In the genomic region with DNA sequence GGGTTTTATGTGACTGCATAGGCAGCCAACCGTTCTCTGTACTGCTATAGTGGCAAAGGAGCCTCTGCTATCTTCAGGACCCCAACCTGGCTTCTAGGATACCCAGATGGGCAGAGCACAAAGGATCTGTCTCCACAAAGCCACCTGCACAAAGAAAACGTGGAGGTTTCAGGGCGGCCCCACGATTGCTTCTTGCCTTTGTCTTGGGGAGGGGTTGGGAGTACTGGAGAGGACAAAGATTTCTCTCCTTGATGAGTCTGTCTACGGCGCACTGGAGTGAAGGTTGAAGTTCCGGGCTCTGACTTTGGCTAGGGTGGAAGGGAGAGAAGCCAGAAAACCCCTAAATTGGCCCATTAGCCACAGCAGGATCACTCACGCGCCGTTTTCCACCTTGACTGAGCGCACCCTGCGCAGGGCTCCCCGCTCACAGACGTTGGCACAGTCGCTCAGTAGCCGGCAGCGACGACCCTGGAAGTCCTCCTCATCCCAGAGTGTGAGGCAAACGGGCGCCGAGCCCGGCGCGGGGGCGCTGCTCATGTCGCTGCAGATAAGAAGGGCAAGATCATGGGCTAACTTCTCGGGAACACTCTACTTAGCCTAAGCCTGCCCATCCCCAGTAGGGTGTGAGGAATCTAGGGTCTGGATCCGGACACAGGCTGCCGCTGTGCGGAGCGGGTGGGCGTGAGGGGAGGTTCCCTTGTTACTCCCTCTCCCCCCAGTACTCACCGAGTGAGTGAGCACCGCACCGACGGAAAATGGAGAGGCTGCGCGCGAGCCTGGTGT, we compare ENCODE assay signal across 11 mouse cellular contexts. TPM values are rescaled to one million over a fixed set of nuclear protein-coding genes. Genes with fewer than 3 reads are reported as not detected.
DNase-seq lines count a peak whose midpoint lies in the region; ATAC-seq lines count a peak whose summit lies in the region.
"Had no signal": no experiment of that assay in that cellular context is flagged by ENCODE, and none has a peak within 500 bp of the region (broad histone marks: within the 10 kb centered on the region; RNA-seq: fewer than 3 reads in every experiment).

No protein-coding gene starts in this region.

- H3K9me3 ChIP-seq in heart, embryonic 13.5 days: no peaks in the 10 kb centered on the region
- no peaks in the 10 kb centered on the region for H3K9me3 ChIP-seq in forebrain, embryonic 11.5 days (ENCODE audit: control insufficient read depth, low read length)
- H3K9me3 ChIP-seq in intestine, embryonic 15.5 days: no peaks in the 10 kb centered on the region
- no peaks in the 10 kb centered on the region for H3K9me3 ChIP-seq in neural tube, embryonic 14.5 days (ENCODE audit: control insufficient read depth, low read length)

- no peak for ATAC-seq in heart, embryonic 13.5 days (ENCODE audit: extremely low read depth, insufficient number of reproducible peaks, low FRiP score, low TSS enrichment)
- ATAC-seq in forebrain, embryonic 11.5 days (replicated peaks; ENCODE audit: low FRiP score): no peak
- no peak for ATAC-seq in intestine, embryonic 15.5 days
- peak; percentile 23; the same call in 1 of the 2 replicates for ATAC-seq in neural tube, embryonic 14.5 days (ENCODE audit: low read depth)
- ATAC-seq in CD4-positive, CD25-positive, alpha-beta regulatory T cell, adult 4 months: no peak

- no peak overlapping the region for H3K27ac ChIP-seq in heart, embryonic 13.5 days (replicated peaks)
- no peak overlapping the region for H3K27ac ChIP-seq in forebrain, embryonic 11.5 days (ENCODE audit: low read depth, low read length)
- no peak overlapping the region for H3K27ac ChIP-seq in intestine, embryonic 15.5 days
- H3K27ac ChIP-seq in neural tube, embryonic 14.5 days (ENCODE audit: low read depth, low read length): no peak overlapping the region
- H3K27ac ChIP-seq: heart, adult 2 months had no signal

- peaks cover 96% of the 10 kb centered on the region for H3K27me3 ChIP-seq in heart, embryonic 13.5 days (replicated peaks)
- peaks cover 78% of the 10 kb centered on the region for H3K27me3 ChIP-seq in forebrain, embryonic 11.5 days (ENCODE audit: control insufficient read depth, insufficient read depth, low read length)
- H3K27me3 ChIP-seq in intestine, embryonic 15.5 days (replicated peaks): peaks cover 71% of the 10 kb centered on the region
- H3K27me3 ChIP-seq in neural tube, embryonic 14.5 days (ENCODE audit: control insufficient read depth, insufficient read depth, low read length): peaks cover 62% of the 10 kb centered on the region

- H3K9ac ChIP-seq in heart, embryonic 13.5 days: no peak overlapping the region
- H3K9ac ChIP-seq in forebrain, embryonic 11.5 days (ENCODE audit: low read length): no peak overlapping the region
- H3K9ac ChIP-seq in intestine, embryonic 15.5 days: no peak overlapping the region
- H3K9ac ChIP-seq in neural tube, embryonic 14.5 days (replicated peaks; ENCODE audit: low read depth, low read length): no peak overlapping the region

- H3K36me3 ChIP-seq in heart, embryonic 13.5 days: no peaks in the 10 kb centered on the region
- H3K36me3 ChIP-seq in forebrain, embryonic 11.5 days (ENCODE audit: control insufficient read depth, insufficient read depth, low read length): no peaks in the 10 kb centered on the region
- H3K36me3 ChIP-seq in intestine, embryonic 15.5 days: no peaks in the 10 kb centered on the region
- no peaks in the 10 kb centered on the region for H3K36me3 ChIP-seq in neural tube, embryonic 14.5 days (ENCODE audit: control insufficient read depth, insufficient read depth, low read length)

- H3K4me2 ChIP-seq in heart, embryonic 13.5 days: peak overlapping the region; percentile 8
- H3K4me2 ChIP-seq in forebrain, embryonic 11.5 days (ENCODE audit: low read depth, low read length, severe bottlenecking): peak overlapping the region; percentile 22; the same call in 1 of the 2 replicates
- peak overlapping the region; percentile 41 for H3K4me2 ChIP-seq in intestine, embryonic 15.5 days (replicated peaks)
- peak overlapping the region; percentile 39 for H3K4me2 ChIP-seq in neural tube, embryonic 14.5 days (ENCODE audit: low read depth, low read length)

- peaks cover 8% of the 10 kb centered on the region for H3K4me1 ChIP-seq in heart, embryonic 13.5 days
- peaks cover 2% of the 10 kb centered on the region; the same call in 1 of the 2 replicates for H3K4me1 ChIP-seq in forebrain, embryonic 11.5 days (replicated peaks; ENCODE audit: control insufficient read depth, insufficient read depth, low read length)
- H3K4me1 ChIP-seq in intestine, embryonic 15.5 days (replicated peaks): peaks cover 4% of the 10 kb centered on the region
- peaks cover 6% of the 10 kb centered on the region; the same call in 1 of the 2 replicates for H3K4me1 ChIP-seq in neural tube, embryonic 14.5 days (ENCODE audit: control insufficient read depth, insufficient read depth, low read length)

- WGBS in heart, embryonic 13.5 days: 3% methylated on average over 39 of the region's 39 CpGs
- 2% methylated on average over 39 of the region's 39 CpGs for WGBS in forebrain, embryonic 11.5 days
- WGBS in intestine, embryonic 15.5 days: 3% methylated on average over 39 of the region's 39 CpGs
- 1% methylated on average over 39 of the region's 39 CpGs for WGBS in neural tube, embryonic 14.5 days

- H3K4me3 ChIP-seq in heart, embryonic 13.5 days: no peak overlapping the region
- peak overlapping the region; percentile 3; the same call in 1 of the 2 replicates for H3K4me3 ChIP-seq in forebrain, embryonic 11.5 days (ENCODE audit: low read depth, low read length)
- H3K4me3 ChIP-seq in intestine, embryonic 15.5 days (replicated peaks): peak overlapping the region; percentile 11; the same call in 1 of the 2 replicates
- peak overlapping the region; percentile 20 for H3K4me3 ChIP-seq in neural tube, embryonic 14.5 days (ENCODE audit: low read depth, low read length)
- H3K4me3 ChIP-seq: erythroblast, embryonic 14.5 days; heart, adult 2 months had no signal

- no peak for DNase-seq in heart, adult 18-20 months
- no peak for DNase-seq in forebrain, embryonic 11.5 days (ENCODE audit: low spot score)
- DNase-seq in layer of hippocampus, adult 8-10 months (ENCODE audit: low spot score in 2 of 2): no peak
- DNase-seq in retina, postnatal 1 day: no peak
- DNase-seq: heart, adult 2 months had no signal

RNA-seq across cellular contexts. Expression of a gene that starts 0.4 kb away (rescaled TPM):
- not detected in 2 replicates for polyA plus RNA-seq in heart, embryonic 13.5 days (2015; fragmentation: Nextera tagmentation; extraction: Ambion mirVana)
- total RNA-seq in heart, adult 18-20 months (2021): not detected
- polyA plus RNA-seq in forebrain, embryonic 11.5 days (2014; fragmentation: Nextera tagmentation; extraction: Ambion mirVana): not detected in 2 replicates
- polyA plus RNA-seq in intestine, embryonic 15.5 days (2015; fragmentation: Nextera tagmentation; extraction: Ambion mirVana): 1.7 and 3.0 TPM in 2 replicates
- polyA plus RNA-seq in neural tube, embryonic 14.5 days (2014; fragmentation: Nextera tagmentation; extraction: Ambion mirVana): 0.40 and 1.7 TPM in 2 replicates
- not detected for polyA plus RNA-seq in CD4-positive, CD25-positive, alpha-beta regulatory T cell, adult 4 months (2017; shearing (Covaris generic))
- total RNA-seq in layer of hippocampus, adult 8-10 months (2022): under 1 TPM in 2 of 4 experiments, not detected in 2; 0.74 to 0.82 TPM
- total RNA-seq: heart, adult 2 months had no signal
- polyA plus RNA-seq: erythroblast, embryonic 14.5 days had no signal

RNA-seq across cellular contexts. Expression of a gene that starts 7.3 kb away (rescaled TPM):
- 0.90 and 1.4 TPM in 2 replicates for polyA plus RNA-seq in heart, embryonic 13.5 days (2015; fragmentation: Nextera tagmentation; extraction: Ambion mirVana)
- not detected for total RNA-seq in heart, adult 18-20 months (2021)
- not detected in 2 replicates for polyA plus RNA-seq in forebrain, embryonic 11.5 days (2014; fragmentation: Nextera tagmentation; extraction: Ambion mirVana)
- polyA plus RNA-seq in intestine, embryonic 15.5 days (2015; fragmentation: Nextera tagmentation; extraction: Ambion mirVana): 2.2 and 2.9 TPM in 2 replicates
- not detected in 2 replicates for polyA plus RNA-seq in neural tube, embryonic 14.5 days (2014; fragmentation: Nextera tagmentation; extraction: Ambion mirVana)
- polyA plus RNA-seq in CD4-positive, CD25-positive, alpha-beta regulatory T cell, adult 4 months (2017; shearing (Covaris generic)): not detected
- total RNA-seq in layer of hippocampus, adult 8-10 months (2022): not detected
- total RNA-seq: heart, adult 2 months; layer of hippocampus, adult 18-20 months had no signal
- polyA plus RNA-seq: erythroblast, embryonic 14.5 days had no signal

RNA-seq across cellular contexts. Expression of a gene that starts 37.8 kb away (rescaled TPM):
- polyA plus RNA-seq in heart, embryonic 13.5 days (2015; fragmentation: Nextera tagmentation; extraction: Ambion mirVana): not detected in 2 replicates
- not detected for total RNA-seq in heart, adult 18-20 months (2021)
- polyA plus RNA-seq in forebrain, embryonic 11.5 days (2014; fragmentation: Nextera tagmentation; extraction: Ambion mirVana): 1.2 and 1.4 TPM in 2 replicates
- 0.13 and 0.16 TPM in 2 replicates for polyA plus RNA-seq in intestine, embryonic 15.5 days (2015; fragmentation: Nextera tagmentation; extraction: Ambion mirVana)
- polyA plus RNA-seq in neural tube, embryonic 14.5 days (2014; fragmentation: Nextera tagmentation; extraction: Ambion mirVana): 14.4 and 19.6 TPM in 2 replicates
- not detected for polyA plus RNA-seq in CD4-positive, CD25-positive, alpha-beta regulatory T cell, adult 4 months (2017; shearing (Covaris generic))
- total RNA-seq in layer of hippocampus, adult 8-10 months (2022): 100 to 1,000 TPM; 159 to 177 (median 168) TPM
- polyA plus RNA-seq: erythroblast, embryonic 14.5 days had no signal

RNA-seq across cellular contexts. Expression of a gene that starts 42.9 kb away (rescaled TPM):
- not detected in 2 replicates for polyA plus RNA-seq in heart, embryonic 13.5 days (2015; fragmentation: Nextera tagmentation; extraction: Ambion mirVana)
- total RNA-seq in heart, adult 18-20 months (2021): under 1 TPM in 1 of 2 experiments, not detected in 1; 0.33 TPM
- polyA plus RNA-seq in forebrain, embryonic 11.5 days (2014; fragmentation: Nextera tagmentation; extraction: Ambion mirVana): 0.11 and 0.25 TPM in 2 replicates
- 0.08 and 0.19 TPM in 2 replicates for polyA plus RNA-seq in intestine, embryonic 15.5 days (2015; fragmentation: Nextera tagmentation; extraction: Ambion mirVana)
- 0.26 and 0.74 TPM in 2 replicates for polyA plus RNA-seq in neural tube, embryonic 14.5 days (2014; fragmentation: Nextera tagmentation; extraction: Ambion mirVana)
- not detected for polyA plus RNA-seq in CD4-positive, CD25-positive, alpha-beta regulatory T cell, adult 4 months (2017; shearing (Covaris generic))
- 1 to 10 TPM; 3.3 to 4.6 (median 3.6) TPM for total RNA-seq in layer of hippocampus, adult 8-10 months (2022)
- total RNA-seq: heart, adult 2 months had no signal
- polyA plus RNA-seq: erythroblast, embryonic 14.5 days had no signal

RNA-seq across cellular contexts. Expression of a gene that starts 58.9 kb away (rescaled TPM):
- polyA plus RNA-seq in heart, embryonic 13.5 days (2015; fragmentation: Nextera tagmentation; extraction: Ambion mirVana): 0.05 and 0.31 TPM in 2 replicates
- under 1 TPM; 0.20 to 0.41 TPM for total RNA-seq in heart, adult 18-20 months (2021)
- 0.07 and 0.35 TPM in 2 replicates for polyA plus RNA-seq in forebrain, embryonic 11.5 days (2014; fragmentation: Nextera tagmentation; extraction: Ambion mirVana)
- polyA plus RNA-seq in intestine, embryonic 15.5 days (2015; fragmentation: Nextera tagmentation; extraction: Ambion mirVana): 29.1 and 30.9 TPM in 2 replicates
- 0.24 and 0.32 TPM in 2 replicates for polyA plus RNA-seq in neural tube, embryonic 14.5 days (2014; fragmentation: Nextera tagmentation; extraction: Ambion mirVana)
- polyA plus RNA-seq in CD4-positive, CD25-positive, alpha-beta regulatory T cell, adult 4 months (2017; shearing (Covaris generic)): not detected
- total RNA-seq in layer of hippocampus, adult 8-10 months (2022): under 1 TPM in 3 of 4 experiments, not detected in 1; 0.20 to 0.37 (median 0.32) TPM
